Mouse (Mus musculus): ENCODE results near the gene U90926.

DNA sequence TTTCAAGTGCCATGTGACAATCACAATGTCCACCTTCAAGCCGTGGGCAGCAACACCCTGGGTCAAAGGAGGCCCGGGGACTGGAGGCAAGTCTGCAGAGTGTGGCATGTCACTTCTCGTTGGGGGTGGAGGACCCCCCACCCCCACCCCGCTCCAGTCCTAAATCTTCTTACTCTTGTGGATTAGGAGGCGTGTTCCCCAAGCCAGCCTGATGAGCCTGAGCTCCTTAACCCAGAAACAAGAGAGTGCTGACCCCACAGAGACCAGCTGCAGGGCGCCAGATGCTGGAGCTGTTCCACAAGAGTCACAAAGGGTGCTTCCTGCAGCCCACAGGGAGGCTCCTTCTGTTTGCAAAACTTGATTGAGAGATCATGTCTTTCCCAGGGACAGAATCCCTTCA, 41.0 kb upstream of the U90926 start, which contains the start of gene Ppef2:
- no peak for TF ChIP-seq CTCF (IDR thresholded peaks at IDR 0.05; ENCODE audit: borderline replicate concordance, control insufficient read depth, extremely low read depth, insufficient read depth, low read length, poor library complexity)
- no peak for TF ChIP-seq POLR2A (IDR thresholded peaks at IDR 0.05; ENCODE audit: control insufficient read depth, extremely low read depth, insufficient read depth, low read length, poor library complexity)

All from thymus, adult 2 months (tissue).